Mouse (Mus musculus): ENCODE measurements around the gene Rap1gap. TPM values are rescaled to one million over a fixed set of nuclear protein-coding genes. Genes with fewer than 3 reads are reported as not detected.

Gene Rap1gap
- polyA plus RNA-seq, 1 experiment from 2014 or later = 6.1 TPM

DNA sequence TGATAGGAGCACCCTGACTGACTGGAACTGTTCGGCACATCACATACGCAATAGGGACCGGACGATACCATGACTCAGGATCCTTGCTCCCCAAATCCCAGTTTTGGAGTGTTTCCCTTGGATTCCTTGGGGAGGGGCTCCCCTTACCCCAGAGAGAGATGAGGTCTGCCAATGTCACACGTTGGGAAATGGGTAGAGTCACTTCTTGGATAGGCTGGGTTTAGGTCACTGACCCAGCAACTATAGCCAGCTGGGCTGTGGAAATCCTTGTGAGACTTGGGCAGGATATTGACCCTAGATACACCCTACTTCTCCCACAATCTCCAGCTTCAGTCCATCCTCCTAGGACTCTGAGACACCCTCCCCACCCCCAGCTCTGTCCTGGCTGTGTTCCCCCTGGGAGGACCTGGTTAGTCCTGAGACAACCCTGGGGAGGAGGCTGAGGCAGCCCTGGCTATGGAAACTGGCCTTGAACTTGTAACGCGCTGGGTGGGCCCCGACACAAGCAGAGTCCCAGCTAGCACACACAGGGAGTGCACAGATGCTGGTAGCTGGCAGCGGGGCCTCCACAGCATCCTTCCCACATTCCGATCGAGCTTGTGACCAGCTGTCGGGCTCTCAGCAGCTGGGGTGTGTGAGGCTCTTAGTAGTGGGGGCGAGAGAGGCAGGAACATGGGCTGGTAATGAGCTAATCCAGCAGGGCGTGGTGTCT, 106.5 kb downstream of the Rap1gap start:
- no peak for ATAC-seq (ENCODE audit: extremely low read depth, insufficient number of reproducible peaks, low FRiP score, low TSS enrichment)
- Histone ChIP-seq H3K4me2 (no peak overlapping the region), H3K4me1 (peaks cover 22% of the 10 kb centered on the region), H3K27me3 (replicated peaks) (peaks cover 33% of the 10 kb centered on the region), H3K27ac (replicated peaks) (no peak overlapping the region), H3K9ac (0 out of 2 replicates have a peak overlapping the region, but pooled peaks have one; percentile 6), H3K36me3 (no peaks in the 10 kb centered on the region), H3K9me3 (no peaks in the 10 kb centered on the region), H3K4me3 (no peak overlapping the region)
- 57% methylated on average over 14 of the region's 14 CpGs for WGBS

DNA sequence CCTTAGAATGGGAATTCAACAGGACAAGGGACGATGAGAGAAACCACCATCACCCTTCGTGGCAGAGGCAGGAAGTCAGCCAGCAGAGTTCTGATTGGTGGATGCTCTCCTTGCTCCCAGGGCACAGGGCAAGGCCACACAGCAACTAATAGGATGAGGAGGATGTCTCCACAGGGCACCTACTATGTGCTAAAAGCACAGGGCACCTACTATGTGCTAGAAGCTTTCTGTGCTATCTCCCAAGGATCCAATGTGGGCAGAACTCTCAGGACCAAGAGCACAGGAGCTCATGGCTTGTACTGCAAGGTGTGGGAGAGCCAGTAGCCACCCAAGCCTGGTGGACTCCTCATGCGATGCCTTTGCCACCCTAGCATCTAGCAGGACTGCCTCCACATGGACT, 107.2 kb downstream of the Rap1gap start:
- WGBS = 55% methylated on average over 3 of the region's 3 CpGs
- no peaks in the 10 kb centered on the region for H3K36me3 ChIP-seq

DNA sequence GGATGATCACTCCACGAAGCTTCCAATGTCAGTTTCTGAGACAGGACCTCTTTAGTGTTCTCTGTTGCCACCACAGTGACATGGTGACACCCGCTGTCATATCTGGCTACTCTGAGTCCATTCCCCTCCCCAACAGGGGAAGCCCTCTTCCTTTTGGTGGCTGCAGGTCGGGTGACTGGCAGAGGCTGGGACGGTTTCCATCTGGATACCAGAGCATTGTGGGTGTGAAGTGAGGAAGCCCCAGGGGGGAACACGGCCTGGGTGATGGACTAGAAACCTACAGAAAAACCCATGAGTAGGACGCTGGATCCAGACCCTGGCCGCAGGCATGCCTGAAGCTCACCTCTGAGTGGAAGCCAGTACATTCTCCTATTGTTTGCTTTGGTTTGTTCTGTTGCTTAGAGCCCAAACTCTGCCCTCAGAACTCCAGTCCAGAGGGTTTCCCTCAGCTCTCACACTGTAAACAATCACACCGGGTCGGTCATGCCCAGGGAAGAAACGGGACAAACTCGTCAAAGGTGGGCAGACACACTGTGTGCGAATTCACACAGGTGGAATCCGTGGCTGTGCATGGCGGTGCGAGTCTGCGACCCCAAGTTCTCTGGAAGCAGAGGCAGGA, 108.0 kb downstream of the Rap1gap start:
- H3K9ac ChIP-seq = no peak overlapping the region
- H3K27ac ChIP-seq (replicated peaks) = no peak overlapping the region
- H3K4me3 ChIP-seq = no peak overlapping the region
- peaks cover 33% of the 10 kb centered on the region for H3K27me3 ChIP-seq (replicated peaks)
- no peak overlapping the region for H3K4me2 ChIP-seq
- H3K4me1 ChIP-seq = peaks cover 18% of the 10 kb centered on the region
- ATAC-seq (ENCODE audit: extremely low read depth, insufficient number of reproducible peaks, low FRiP score, low TSS enrichment) = no peak
- WGBS = 71% methylated on average over 16 of the region's 16 CpGs
- H3K9me3 ChIP-seq = no peaks in the 10 kb centered on the region
- H3K36me3 ChIP-seq = no peaks in the 10 kb centered on the region

More for the DNA sequence above, 107.2 kb downstream of the Rap1gap start:
- H3K27ac ChIP-seq (replicated peaks) = no peak overlapping the region
- H3K9me3 ChIP-seq = no peaks in the 10 kb centered on the region
- H3K27me3 ChIP-seq (replicated peaks) = peaks cover 33% of the 10 kb centered on the region
- no peak overlapping the region for H3K9ac ChIP-seq
- H3K4me2 ChIP-seq = no peak overlapping the region
- H3K4me1 ChIP-seq = peaks cover 18% of the 10 kb centered on the region
- no peak for ATAC-seq (ENCODE audit: extremely low read depth, insufficient number of reproducible peaks, low FRiP score, low TSS enrichment)
- H3K4me3 ChIP-seq = no peak overlapping the region

DNA sequence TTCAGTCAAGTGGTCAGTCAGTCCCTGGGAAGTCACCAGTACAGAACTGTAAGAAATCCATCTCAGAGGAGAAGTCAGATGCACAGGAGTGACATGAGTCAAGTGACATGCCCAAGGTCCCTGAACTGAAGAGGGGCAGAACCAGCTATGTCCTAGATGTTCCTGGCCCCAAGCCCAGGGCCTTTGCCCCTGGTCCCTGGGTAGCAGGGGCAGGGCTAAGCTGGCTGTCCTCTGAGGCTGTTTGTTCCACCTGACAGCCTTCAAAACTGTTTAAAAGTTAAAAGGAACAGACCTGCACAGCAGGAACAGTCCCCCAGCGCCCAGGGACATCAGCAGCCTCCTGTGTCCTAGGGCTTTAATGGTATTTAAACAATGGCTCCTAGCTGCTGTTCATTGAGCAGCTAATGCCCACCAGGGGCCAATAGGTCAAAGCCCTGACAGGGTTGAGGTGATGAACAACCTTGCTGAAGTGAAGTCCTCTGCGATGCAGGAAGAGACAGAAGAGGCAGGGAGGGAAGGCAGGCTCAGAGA, 108.9 kb downstream of the Rap1gap start:
- no peak overlapping the region for H3K4me2 ChIP-seq
- ATAC-seq (ENCODE audit: extremely low read depth, insufficient number of reproducible peaks, low FRiP score, low TSS enrichment) = no peak
- no peaks in the 10 kb centered on the region for H3K36me3 ChIP-seq
- no peak overlapping the region for H3K9ac ChIP-seq
- peaks cover 28% of the 10 kb centered on the region for H3K27me3 ChIP-seq (replicated peaks)
- H3K4me3 ChIP-seq = no peak overlapping the region
- H3K27ac ChIP-seq (replicated peaks) = no peak overlapping the region
- WGBS = 50% methylated on average over 2 of the region's 2 CpGs
- H3K9me3 ChIP-seq = no peaks in the 10 kb centered on the region
- H3K4me1 ChIP-seq = peaks cover 18% of the 10 kb centered on the region

DNA sequence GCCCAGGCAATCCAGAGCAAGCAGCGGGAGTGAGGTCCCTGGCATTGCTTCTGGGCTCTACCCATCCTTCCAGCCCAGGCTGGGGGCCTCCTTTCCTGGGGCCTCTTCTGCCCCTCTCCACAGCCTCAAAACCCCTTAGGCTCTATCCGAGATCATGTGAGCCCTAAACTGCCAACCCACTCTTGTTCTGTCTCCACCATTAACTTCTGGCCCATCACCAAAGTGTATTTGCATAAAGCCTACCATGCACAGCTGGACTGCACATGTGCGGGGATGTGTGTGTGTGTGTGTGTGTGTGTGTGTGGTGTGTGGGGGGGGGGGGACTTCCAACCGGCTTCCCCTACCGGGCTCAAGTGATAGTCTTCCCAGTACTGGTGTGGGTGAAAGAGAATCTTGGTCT, 109.5 kb downstream of the Rap1gap start:
- 69% methylated on average over 5 of the region's 5 CpGs for WGBS
- Histone ChIP-seq H3K9me3 (no peaks in the 10 kb centered on the region), H3K4me3 (no peak overlapping the region), H3K36me3 (no peaks in the 10 kb centered on the region), H3K27ac (replicated peaks) (no peak overlapping the region), H3K4me2 (no peak overlapping the region), H3K27me3 (replicated peaks) (peaks cover 33% of the 10 kb centered on the region), H3K9ac (no peak overlapping the region), H3K4me1 (peaks cover 18% of the 10 kb centered on the region)
- no peak for ATAC-seq (ENCODE audit: extremely low read depth, insufficient number of reproducible peaks, low FRiP score, low TSS enrichment)

DNA sequence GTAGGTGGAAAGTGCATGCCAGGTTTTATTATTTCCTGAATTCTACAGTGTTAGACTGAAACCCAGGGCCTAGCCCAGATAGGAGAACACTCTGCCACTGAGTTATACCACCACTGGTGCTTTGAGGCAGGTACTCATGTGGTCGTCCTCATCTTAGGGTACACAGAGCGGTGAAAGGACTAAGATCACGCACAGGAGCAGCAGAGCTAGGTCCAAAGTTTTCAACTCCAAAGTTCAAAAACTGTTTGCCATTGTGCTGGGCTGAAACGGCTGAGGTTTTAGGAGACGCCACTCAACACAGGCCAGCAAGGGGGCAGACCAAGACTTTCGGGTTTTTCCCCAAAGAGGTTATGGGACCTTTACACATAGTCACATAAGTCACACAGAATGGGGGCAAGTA, 110.0 kb downstream of the Rap1gap start:
- no peak for ATAC-seq (ENCODE audit: extremely low read depth, insufficient number of reproducible peaks, low FRiP score, low TSS enrichment)
- no peaks in the 10 kb centered on the region for H3K36me3 ChIP-seq
- H3K4me1 ChIP-seq = peaks cover 16% of the 10 kb centered on the region
- H3K4me2 ChIP-seq = no peak overlapping the region
- H3K9ac ChIP-seq = no peak overlapping the region
- 81% methylated on average over 6 of the region's 6 CpGs for WGBS
- H3K27me3 ChIP-seq (replicated peaks) = peaks cover 33% of the 10 kb centered on the region
- H3K4me3 ChIP-seq = no peak overlapping the region
- no peak overlapping the region for H3K27ac ChIP-seq (replicated peaks)
- H3K9me3 ChIP-seq = no peaks in the 10 kb centered on the region

DNA sequence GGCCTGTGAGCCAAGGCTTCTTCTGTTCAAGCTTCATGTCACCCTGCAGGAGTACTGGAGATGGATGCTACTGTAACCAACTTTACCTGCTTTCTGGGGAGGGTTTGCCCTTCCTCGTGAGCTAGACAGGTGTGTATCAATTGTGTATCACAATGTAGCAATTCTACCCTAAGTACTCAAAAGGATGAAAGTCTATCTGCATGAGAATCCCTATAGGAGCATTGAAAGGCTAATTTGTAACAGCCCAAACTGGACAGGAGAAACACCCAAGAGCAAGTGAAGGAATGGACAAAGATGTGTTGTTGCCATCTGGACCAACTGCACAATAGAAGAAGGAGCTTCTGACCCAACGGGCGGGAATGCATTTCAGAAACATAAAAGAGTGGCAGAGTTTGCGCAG, 113.3 kb downstream of the Rap1gap start:
- H3K4me2 ChIP-seq = no peak overlapping the region
- no peaks in the 10 kb centered on the region for H3K9me3 ChIP-seq
- H3K27ac ChIP-seq (replicated peaks) = no peak overlapping the region
- H3K4me3 ChIP-seq = no peak overlapping the region
- H3K36me3 ChIP-seq = no peaks in the 10 kb centered on the region
- 82% methylated on average over 4 of the region's 4 CpGs for WGBS
- no peaks in the 10 kb centered on the region for H3K4me1 ChIP-seq
- no peak for ATAC-seq (ENCODE audit: extremely low read depth, insufficient number of reproducible peaks, low FRiP score, low TSS enrichment)
- H3K27me3 ChIP-seq (replicated peaks) = peaks cover 5% of the 10 kb centered on the region
- H3K9ac ChIP-seq = no peak overlapping the region

DNA sequence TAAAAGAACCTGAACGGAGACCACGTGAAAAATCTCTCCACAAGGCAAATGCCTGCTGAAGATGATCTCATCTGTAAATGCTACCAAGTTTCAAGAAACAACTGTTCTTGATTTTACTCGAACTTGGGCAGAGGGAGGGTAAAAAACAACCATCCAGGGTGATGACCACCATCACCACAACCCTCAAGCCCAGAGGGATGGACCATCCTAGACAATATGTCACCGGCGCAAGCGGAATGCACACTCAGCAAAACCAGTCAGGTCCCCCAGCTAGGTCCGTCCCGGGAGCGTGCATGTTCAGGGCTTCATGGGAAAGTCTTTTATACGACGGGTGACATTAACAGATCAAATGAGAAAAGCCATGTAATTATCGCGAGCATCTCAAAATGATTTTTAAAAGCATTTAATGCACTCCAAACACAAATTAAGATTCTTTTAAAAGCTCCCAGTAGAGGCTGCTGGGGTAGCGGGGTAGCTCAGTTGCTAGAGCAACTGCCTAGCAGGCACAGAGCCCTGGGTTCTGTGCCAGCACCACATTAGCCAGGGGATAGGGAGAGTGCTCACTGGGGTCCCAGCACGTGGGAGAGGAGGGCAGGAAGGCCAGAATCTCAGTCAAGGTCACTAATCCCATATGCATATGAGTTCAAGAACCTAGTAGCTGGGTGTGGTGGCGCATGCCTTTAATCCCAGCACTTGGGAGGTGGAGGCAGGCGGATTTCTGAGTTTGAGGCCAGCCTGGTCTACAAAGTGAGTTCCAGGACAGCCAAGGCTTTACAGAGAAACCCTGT, 114.1 kb downstream of the Rap1gap start:
- Histone ChIP-seq H3K36me3 (no peaks in the 10 kb centered on the region), H3K9ac (no peak overlapping the region), H3K4me2 (no peak overlapping the region), H3K9me3 (no peaks in the 10 kb centered on the region), H3K4me1 (peaks cover 3% of the 10 kb centered on the region), H3K27me3 (replicated peaks) (peaks cover 5% of the 10 kb centered on the region; the same call in 1 of the 2 replicates), H3K4me3 (no peak overlapping the region), H3K27ac (replicated peaks) (no peak overlapping the region)
- no peak for ATAC-seq (ENCODE audit: extremely low read depth, insufficient number of reproducible peaks, low FRiP score, low TSS enrichment)
- WGBS = 76% methylated on average over 17 of the region's 17 CpGs

Other genes starting within 250 kb of the Rap1gap start
- 0.22 TPM in 1 of 2 replicates, not detected in the other for gene Cela3b, start 234.2 kb upstream of the Rap1gap start, polyA plus RNA-seq (2015; fragmentation: Nextera tagmentation; extraction: Ambion mirVana)
- gene 1700013G24Rik, start 211.4 kb upstream of the Rap1gap start, polyA plus RNA-seq (2015; fragmentation: Nextera tagmentation; extraction: Ambion mirVana) = not detected in 2 replicates
- gene Hspg2, start 196.0 kb upstream of the Rap1gap start, polyA plus RNA-seq (2015; fragmentation: Nextera tagmentation; extraction: Ambion mirVana) = 48.9 and 50.0 TPM in 2 replicates
- not detected in 2 replicates for gene Ldlrad2, start 90.2 kb upstream of the Rap1gap start, polyA plus RNA-seq (2015; fragmentation: Nextera tagmentation; extraction: Ambion mirVana)
- gene Usp48, start 71.0 kb upstream of the Rap1gap start, polyA plus RNA-seq (2015; fragmentation: Nextera tagmentation; extraction: Ambion mirVana) = 31.8 and 34.6 TPM in 2 replicates
- 3.3 and 3.8 TPM in 2 replicates for gene Alpl, start 131.7 kb downstream of the Rap1gap start, polyA plus RNA-seq (2015; fragmentation: Nextera tagmentation; extraction: Ambion mirVana)
- gene Ece1, start 197.5 kb downstream of the Rap1gap start, polyA plus RNA-seq (2015; fragmentation: Nextera tagmentation; extraction: Ambion mirVana) = 77.4 and 78.9 TPM in 2 replicates

Measured in heart, embryonic 13.5 days (tissue).